ENCODE assay signal across 8 mouse cellular contexts in genomic region chr9:87144532-87144931, GRCm38 (mm10). TPM values are rescaled to one million over a fixed set of nuclear protein-coding genes. Genes with fewer than 3 reads are reported as not detected.
DNase-seq lines count a peak whose midpoint lies in the region; ATAC-seq and TF ChIP-seq lines count a peak whose summit lies in the region.

No protein-coding gene starts in this region.

- peak overlapping the region; percentile 65 for H3K9ac ChIP-seq in hindbrain, embryonic 13.5 days
- H3K9ac ChIP-seq in midbrain, embryonic 13.5 days (replicated peaks), result peak overlapping the region; percentile 51

- peak; percentile 22 for DNase-seq in kidney, postnatal 10 days
- DNase-seq in kidney, postnatal 25 days, result no peak
- DNase-seq in R1 (ENCODE audit: low read depth, low spot score), result peak; percentile 26
- no peak for DNase-seq in urinary bladder, postnatal 10 days (ENCODE audit: low spot score)

- under 1% methylated on average over 19 of the region's 19 CpGs for WGBS in hindbrain, embryonic 13.5 days
- under 1% methylated on average over 19 of the region's 19 CpGs for WGBS in midbrain, embryonic 13.5 days

- peak; percentile 73; the same call in 1 of the 2 replicates for ATAC-seq in hindbrain, embryonic 13.5 days (ENCODE audit: low FRiP score)
- peak; percentile 76 for ATAC-seq in midbrain, embryonic 13.5 days
- ATAC-seq in monocyte, adult 5-6 weeks (replicated peaks; ENCODE audit: insufficient number of reproducible peaks, low FRiP score, low TSS enrichment, poor library complexity, severe bottlenecking), result no peak

- TF ChIP-seq CTCF in cortical plate, adult 2 months (IDR thresholded peaks at IDR 0.05; ENCODE audit: extremely low read depth, insufficient read depth, low read length), result no peak

- H3K4me2 ChIP-seq in hindbrain, embryonic 13.5 days, result peak overlapping the region; percentile 79
- H3K4me2 ChIP-seq in midbrain, embryonic 13.5 days (replicated peaks), result peak overlapping the region; percentile 70

- H3K36me3 ChIP-seq in hindbrain, embryonic 13.5 days, result no peaks in the 10 kb centered on the region
- no peaks in the 10 kb centered on the region for H3K36me3 ChIP-seq in midbrain, embryonic 13.5 days

- peak overlapping the region; percentile 41 for H3K4me3 ChIP-seq in cortical plate, adult 2 months (ENCODE audit: insufficient read depth, low read length)
- peak overlapping the region; percentile 44 for H3K4me3 ChIP-seq in hindbrain, embryonic 13.5 days
- H3K4me3 ChIP-seq in midbrain, embryonic 13.5 days (replicated peaks), result peak overlapping the region; percentile 41

- H3K27ac ChIP-seq in cortical plate, adult 2 months (ENCODE audit: insufficient read depth, low read length), result no peak overlapping the region
- H3K27ac ChIP-seq in hindbrain, embryonic 13.5 days, result no peak overlapping the region
- H3K27ac ChIP-seq in midbrain, embryonic 13.5 days, result no peak overlapping the region

- H3K4me1 ChIP-seq in cortical plate, adult 2 months (ENCODE audit: control insufficient read depth, insufficient read depth, low read length), result peaks cover 2% of the 10 kb centered on the region; the same call in 1 of the 2 replicates
- peaks cover 16% of the 10 kb centered on the region for H3K4me1 ChIP-seq in hindbrain, embryonic 13.5 days (replicated peaks)
- peaks cover 16% of the 10 kb centered on the region for H3K4me1 ChIP-seq in midbrain, embryonic 13.5 days (replicated peaks)

- peaks cover 40% of the 10 kb centered on the region for H3K27me3 ChIP-seq in hindbrain, embryonic 13.5 days
- peaks cover 36% of the 10 kb centered on the region for H3K27me3 ChIP-seq in midbrain, embryonic 13.5 days

- H3K9me3 ChIP-seq in hindbrain, embryonic 13.5 days, result no peaks in the 10 kb centered on the region
- H3K9me3 ChIP-seq in midbrain, embryonic 13.5 days, result no peaks in the 10 kb centered on the region

- no peak for TF ChIP-seq POLR2A in cortical plate, adult 2 months (IDR thresholded peaks at IDR 0.05; ENCODE audit: extremely low read depth, insufficient read depth, low read length)

RNA-seq across cellular contexts. Expression of gene Mrap2, which starts 0.4 kb away (rescaled TPM):
- polyA plus RNA-seq in cortical plate, adult 2 months (2012; rRNA removed), result 3.9 and 4.6 TPM in 2 replicates
- polyA plus RNA-seq in hindbrain, embryonic 13.5 days (2015; fragmentation: Nextera tagmentation; extraction: Ambion mirVana), result 1.1 and 1.3 TPM in 2 replicates
- polyA plus RNA-seq in midbrain, embryonic 13.5 days (2015; fragmentation: Nextera tagmentation; extraction: Ambion mirVana), result 0.47 and 0.54 TPM in 2 replicates
- not detected in 3 replicates for total RNA-seq in monocyte, adult 5-6 weeks (2017)

Comparison
In these comparisons a context has a peak if more than half of its experiments do, and no peak if none do; other contexts are left out.
1. DNase-seq: peak in kidney, postnatal 10 days (single experiment) and R1 (single experiment); none in kidney, postnatal 25 days (0 of 2) and urinary bladder, postnatal 10 days (single experiment).
2. Peak in every context shown above with its lines, with median percentiles within 50 percentile points of each other: H3K4me3 ChIP-seq.